Mouse (Mus musculus): ENCODE results near the gene Rbfox3.

Rbfox3 gene

DNA sequence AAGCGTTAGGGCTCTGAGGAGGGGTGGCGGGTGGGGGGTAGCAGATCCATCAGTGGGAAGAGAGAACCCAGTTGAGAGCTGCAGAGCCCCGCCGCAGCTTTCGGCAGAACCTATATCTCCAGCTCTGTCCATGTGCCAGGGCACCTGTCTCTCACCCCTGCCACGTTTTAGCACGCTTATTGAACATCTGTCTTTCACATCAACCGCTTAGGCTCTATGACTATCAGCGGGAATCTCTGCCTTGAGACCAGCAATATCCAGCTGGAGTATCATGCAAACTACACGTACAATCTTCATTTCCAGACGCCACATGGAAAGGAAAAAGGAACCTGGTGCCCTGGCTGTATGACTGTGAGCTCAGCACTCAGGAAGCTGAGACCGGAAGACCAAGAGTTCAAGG lies 182.6 kb downstream of the Rbfox3 start:
- DNase-seq (ENCODE audit: low read depth, low spot score), result no peak

GRCm38 (mm10) chr11:118728083-118728551 lies 183.3 kb downstream of the Rbfox3 start:
- no peak for DNase-seq (ENCODE audit: low read depth, low spot score)

- no peak for DNase-seq (ENCODE audit: low read depth, low spot score)
Measured at GRCm38 (mm10) chr11:118726430-118726829, 185.0 kb downstream of the Rbfox3 start.

GRCm38 (mm10) chr11:118724423-118724822 lies 187.0 kb downstream of the Rbfox3 start:
- DNase-seq (ENCODE audit: low read depth, low spot score), result no peak

DNA sequence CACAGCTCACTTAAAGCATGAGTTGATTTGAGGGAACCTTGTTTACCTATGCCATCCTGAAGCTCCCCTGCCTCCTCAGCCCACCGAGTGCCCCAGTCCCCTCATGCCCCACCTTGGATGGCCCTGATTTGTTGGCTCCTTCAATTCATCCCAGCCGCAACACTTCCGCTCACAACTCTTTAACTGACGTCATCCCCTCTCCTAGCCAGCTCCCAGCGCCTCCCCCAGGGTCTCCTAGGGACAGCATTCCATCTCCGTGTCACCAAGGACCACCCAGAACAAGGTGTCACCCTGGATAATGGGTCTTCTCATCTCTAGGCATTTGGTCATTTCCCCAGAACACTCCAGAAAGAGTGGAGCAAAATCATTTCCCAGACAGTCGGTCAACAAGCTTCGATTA lies 188.2 kb downstream of the Rbfox3 start:
- no peak for DNase-seq (ENCODE audit: low read depth, low spot score)

- DNase-seq (ENCODE audit: low read depth, low spot score), result no peak
Measured at GRCm38 (mm10) chr11:118721898-118722297, 189.5 kb downstream of the Rbfox3 start.

DNA sequence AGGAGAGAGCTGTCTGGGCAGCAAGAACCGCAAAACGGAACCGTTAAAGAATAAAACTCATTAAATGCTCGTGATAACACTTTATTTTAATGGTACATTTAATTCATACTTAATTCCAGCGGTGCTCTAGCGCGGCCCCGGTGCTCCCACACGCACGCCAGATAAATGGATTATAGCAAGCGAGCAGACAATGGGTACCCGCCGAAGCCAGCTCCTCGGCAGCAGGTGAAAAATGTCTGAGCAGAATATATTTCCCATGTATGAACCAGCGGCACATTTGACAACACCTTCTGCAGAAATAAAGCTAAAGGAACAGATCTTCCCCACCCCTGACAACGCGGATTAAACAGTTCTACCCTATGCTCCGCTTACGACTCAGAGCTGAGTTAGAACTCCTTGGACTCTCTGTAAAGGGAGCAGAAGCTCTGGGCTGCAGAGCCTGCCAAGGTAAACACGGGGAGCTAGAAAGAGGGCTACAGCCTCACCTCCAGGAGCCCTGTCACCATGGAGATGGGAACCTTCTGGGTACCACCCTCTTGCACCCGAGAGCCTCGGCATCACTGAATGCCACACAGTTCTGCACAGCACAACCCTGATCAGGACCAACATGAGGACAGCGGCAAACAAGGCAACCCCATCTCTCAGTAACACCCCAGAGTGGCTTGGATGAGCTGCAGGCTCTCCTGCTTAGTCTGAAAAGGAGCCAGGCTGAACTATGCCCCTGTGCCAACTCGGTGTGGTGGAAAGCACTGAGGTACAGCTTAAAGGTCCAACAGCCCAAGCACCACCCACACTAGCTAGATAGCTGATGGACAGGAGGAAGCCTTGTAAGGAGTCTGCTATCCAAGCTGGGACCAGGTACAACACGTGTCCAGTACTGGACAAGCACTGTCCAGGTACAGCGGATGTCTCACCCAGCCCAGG lies 196.5 kb downstream of the Rbfox3 start:
- DNase-seq (ENCODE audit: low read depth, low spot score), result no peak

GRCm38 (mm10) chr11:118712761-118713160 lies 198.6 kb downstream of the Rbfox3 start:
- DNase-seq (ENCODE audit: low read depth, low spot score), result no peak

DNA sequence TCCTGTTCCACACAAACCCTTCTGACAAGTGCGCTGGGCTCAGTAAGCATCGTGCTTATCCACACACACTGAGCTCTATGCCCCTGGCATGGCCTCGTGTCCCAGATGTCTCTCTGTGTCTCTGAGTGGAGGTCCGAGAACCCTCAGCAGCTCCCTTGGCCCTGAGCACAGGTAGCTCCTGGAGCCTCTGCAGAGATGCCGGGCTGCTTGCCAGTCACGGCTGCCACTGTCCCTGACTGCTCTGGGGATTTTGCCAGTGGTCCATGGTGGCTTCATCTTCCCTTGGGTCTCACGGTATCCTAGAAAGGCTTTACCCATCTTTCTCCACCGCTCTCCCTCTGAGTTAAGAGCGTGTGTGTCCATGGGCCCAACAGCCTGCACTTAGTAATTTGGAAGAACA lies 199.3 kb downstream of the Rbfox3 start:
- no peak for DNase-seq (ENCODE audit: low read depth, low spot score)

GRCm38 (mm10) chr11:118710035-118710434 lies 201.4 kb downstream of the Rbfox3 start:
- DNase-seq (ENCODE audit: low read depth, low spot score), result no peak

DNA sequence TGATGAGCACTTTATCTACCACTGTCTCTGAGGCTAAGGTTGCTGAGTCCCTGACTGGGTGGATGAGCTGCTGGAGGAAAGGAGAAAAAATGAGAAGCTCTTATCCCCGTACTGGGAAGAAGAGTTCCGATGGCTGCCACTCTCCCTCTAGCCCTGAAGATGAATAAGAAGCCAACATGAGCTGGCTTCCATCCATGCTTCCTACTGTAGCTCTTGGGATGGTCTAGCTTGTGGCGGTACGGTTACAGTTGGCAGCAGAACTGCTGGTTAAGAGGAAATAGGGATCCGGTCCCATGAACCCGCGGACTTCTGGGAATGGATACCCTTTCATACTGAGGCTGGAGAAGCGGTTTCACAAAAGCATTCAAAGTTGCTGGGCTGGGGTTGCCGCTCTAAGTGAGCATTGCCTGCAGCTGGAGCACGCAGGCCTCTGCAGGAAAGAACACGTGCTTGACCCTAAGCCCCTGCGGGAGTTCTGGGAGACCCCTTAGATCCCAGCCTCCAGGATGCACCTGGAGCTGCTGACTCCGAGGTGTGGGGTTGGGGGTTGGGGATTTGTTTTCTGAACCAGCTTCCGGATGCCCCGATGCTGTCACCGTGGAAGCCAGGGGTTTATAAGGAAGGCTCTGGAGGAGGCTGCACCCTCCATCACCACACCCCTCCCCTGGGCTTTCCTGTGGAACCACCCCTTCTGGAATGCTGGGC lies 215.0 kb downstream of the Rbfox3 start:
- no peak for DNase-seq (ENCODE audit: low read depth, low spot score)

GRCm38 (mm10) chr11:118693276-118693675 lies 218.1 kb downstream of the Rbfox3 start:
- no peak for DNase-seq (ENCODE audit: low read depth, low spot score)

DNA sequence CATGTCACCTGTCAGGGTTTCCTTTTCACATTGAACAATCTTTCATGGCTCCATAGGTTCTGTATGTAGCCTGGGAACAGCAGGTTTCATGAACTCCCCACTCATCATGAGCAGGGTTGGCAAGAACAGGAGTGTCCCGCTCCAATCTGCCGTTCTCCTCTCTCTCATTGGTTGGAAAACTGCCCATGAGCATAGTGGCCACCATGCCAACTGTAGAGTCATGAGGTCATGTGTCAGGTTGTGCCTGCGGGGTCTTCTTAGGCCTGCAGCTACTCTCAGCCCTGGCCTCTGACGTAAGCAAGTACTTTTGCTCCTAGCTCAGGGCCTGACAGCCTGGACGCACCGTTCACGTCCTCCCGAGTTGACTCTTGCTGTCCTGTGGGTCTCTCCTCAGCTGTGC lies 221.1 kb downstream of the Rbfox3 start:
- DNase-seq (ENCODE audit: low read depth, low spot score), result no peak

- no peak for DNase-seq (ENCODE audit: low read depth, low spot score)
Measured at GRCm38 (mm10) chr11:118685397-118685796, 226.0 kb downstream of the Rbfox3 start.

GRCm38 (mm10) chr11:118684665-118685064 lies 226.7 kb downstream of the Rbfox3 start:
- no peak for DNase-seq (ENCODE audit: low read depth, low spot score)

DNA sequence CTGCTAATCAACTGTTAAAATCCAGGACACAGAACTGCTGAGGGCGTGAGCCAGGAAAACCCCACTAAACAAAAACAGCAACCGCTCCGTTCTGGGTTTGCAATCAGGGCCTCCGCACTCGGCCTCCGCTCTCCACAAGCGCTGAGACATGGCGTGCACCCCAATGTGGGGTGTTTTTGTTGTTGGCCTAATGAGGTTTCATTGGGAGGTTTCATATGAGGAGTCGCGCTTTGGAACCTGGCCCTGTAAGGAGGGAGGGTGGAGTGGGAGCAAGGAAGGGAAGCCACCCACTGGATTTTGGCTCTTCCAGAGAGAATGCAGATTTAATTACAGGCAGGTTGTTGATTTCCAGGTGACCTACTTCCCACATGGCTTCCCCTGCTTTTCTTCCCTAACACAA lies 230.7 kb downstream of the Rbfox3 start:
- DNase-seq (ENCODE audit: low read depth, low spot score), result no peak

GRCm38 (mm10) chr11:118679736-118680410 lies 231.5 kb downstream of the Rbfox3 start:
- no peak for DNase-seq (ENCODE audit: low read depth, low spot score)

DNA sequence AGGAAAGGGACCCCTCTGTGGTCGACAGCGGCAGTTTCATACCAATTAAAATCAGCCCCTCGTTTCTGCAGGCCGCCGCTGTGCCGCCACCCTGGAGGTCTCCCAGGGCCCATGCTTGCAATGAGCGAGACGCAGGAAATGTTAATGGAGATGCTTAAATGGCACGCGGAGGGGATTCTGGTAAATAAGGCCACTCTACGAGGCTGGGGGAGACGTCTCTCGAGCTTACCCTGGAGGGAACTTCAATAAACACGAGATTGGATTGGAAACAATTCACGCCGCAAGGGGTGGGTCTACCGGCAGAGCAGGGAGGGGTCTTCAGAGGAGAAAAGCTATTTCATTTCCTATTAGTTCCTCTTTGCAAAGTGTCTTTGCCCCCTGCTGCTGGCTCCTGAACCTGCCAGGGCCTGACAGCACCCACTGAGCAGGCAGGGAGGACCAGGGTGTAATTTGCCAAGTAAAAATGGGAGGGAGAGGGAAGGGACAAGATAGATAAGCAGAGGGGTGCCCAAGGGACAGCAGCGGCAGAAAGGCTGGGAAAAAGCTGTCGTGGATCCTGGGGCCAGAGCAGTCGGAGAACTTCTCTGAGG lies 232.8 kb downstream of the Rbfox3 start:
- no peak for DNase-seq (ENCODE audit: low read depth, low spot score)

DNA sequence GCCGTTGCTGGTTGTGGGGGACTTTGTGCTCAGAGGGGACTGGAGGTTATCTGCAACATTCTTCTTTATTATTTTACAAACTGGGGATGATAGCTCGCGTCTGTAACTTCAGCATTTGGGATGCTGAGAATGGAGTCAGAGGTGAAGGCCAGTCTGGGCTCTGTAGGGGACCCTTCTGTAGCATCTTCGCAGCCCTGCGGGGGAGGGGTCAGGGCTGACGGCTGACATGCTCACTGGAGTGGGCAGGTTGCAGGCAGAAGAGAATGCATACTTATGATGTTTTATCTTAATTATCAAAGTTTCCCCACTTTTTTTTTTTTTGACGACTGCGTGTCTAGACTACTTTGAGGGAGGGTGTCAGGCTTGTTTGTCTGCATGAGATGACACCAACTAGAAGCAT lies 234.1 kb downstream of the Rbfox3 start:
- DNase-seq (ENCODE audit: low read depth, low spot score), result no peak

DNA sequence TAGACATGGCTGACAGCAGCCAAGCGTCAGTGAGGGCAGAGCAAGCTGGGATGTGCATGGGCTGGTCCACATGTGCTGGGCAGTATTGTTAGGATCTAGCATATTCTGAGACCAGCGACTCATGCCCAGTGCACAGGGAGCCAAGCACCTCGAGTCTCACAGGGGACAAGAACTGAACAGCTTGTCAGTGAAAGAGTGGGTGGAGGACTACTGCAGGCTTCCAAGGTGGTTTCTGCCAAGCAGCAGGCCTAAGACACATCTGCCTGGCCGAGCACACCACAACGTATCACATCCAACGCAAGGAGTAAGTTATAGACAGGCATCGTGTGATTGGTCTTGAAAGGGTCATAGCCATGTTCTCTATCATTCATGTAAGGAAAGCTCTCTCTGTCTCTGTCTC lies 235.0 kb downstream of the Rbfox3 start:
- no peak for DNase-seq (ENCODE audit: low read depth, low spot score)

GRCm38 (mm10) chr11:118671958-118672357 lies 239.4 kb downstream of the Rbfox3 start:
- DNase-seq (ENCODE audit: low read depth, low spot score), result peak; percentile 8

- no peak for DNase-seq (ENCODE audit: low read depth, low spot score)
Measured at GRCm38 (mm10) chr11:118671216-118671615, 240.2 kb downstream of the Rbfox3 start.
